16 mouse cellular contexts compared by ENCODE assay signal in the genomic region with DNA sequence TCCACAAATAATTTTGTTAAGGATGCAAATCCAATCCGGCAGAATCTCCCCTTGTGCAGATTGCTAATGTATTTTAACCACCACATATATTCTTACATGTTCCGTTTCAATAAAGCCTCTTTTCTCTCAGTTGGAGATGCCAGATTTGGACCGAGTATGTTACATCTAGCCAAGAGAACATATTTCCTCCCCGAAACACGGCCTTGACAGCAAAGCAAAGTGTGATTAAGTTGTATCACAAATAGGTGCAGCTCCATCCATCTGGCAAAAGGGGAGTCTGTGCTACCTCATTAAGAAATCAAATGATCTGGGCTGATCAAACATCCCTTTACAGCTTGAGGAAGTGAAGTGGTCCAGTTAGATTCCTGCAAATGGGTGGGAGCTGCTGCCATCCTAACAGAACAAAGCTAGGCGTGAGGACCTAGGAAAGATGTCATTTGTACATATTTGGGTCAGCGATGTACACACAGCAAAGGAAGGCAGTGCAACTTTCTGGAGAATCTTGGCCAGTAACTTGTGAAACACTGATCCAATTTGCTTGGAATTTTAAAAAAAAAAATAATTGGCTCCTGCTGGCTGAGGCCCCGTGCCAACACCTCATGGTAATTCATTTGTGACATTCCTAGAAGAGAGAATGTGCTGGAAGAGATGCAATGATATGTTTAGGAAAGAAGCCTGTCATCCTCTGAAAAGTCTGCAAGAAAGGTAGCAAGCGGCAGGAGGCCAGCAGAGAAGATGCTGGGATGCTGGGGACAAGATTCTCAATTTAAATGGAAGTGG.
A peak's percentile ranks its signal among the peaks of the same experiment; 100 is the strongest.
DNase-seq lines count a peak whose midpoint lies in the region; TF ChIP-seq lines count a peak whose summit lies in the region.
"Had no signal": no experiment of that assay in that cellular context is flagged by ENCODE, and none has a peak within 500 bp of the region (broad histone marks: within the 10 kb centered on the region; RNA-seq: fewer than 3 reads in every experiment).

No protein-coding gene starts in this region.

- no peak overlapping the region for H3K4me3 ChIP-seq in cerebellum, adult 2 months (replicated peaks; ENCODE audit: insufficient read depth, low read depth, low read length)
- no peak overlapping the region for H3K4me3 ChIP-seq in heart, embryonic 10.5 days
- H3K4me3 ChIP-seq: heart, embryonic 13.5 days; hindbrain, embryonic 12.5 days; intestine, embryonic 15.5 days; limb, embryonic 10.5 days; liver, embryonic 13.5 days had no signal

- no peaks in the 10 kb centered on the region; the same call in 1 of the 2 replicates for H3K27me3 ChIP-seq in cerebellum, adult 2 months (ENCODE audit: control insufficient read depth, insufficient read depth, low read length)
- H3K27me3 ChIP-seq in heart, embryonic 10.5 days (ENCODE audit: insufficient read depth, poor library complexity, severe bottlenecking), result no peaks in the 10 kb centered on the region
- H3K27me3 ChIP-seq: heart, embryonic 13.5 days; hindbrain, embryonic 12.5 days; intestine, embryonic 15.5 days; liver, embryonic 13.5 days had no signal

- no peaks in the 10 kb centered on the region for H3K36me3 ChIP-seq in heart, embryonic 10.5 days
- H3K36me3 ChIP-seq: heart, embryonic 13.5 days; hindbrain, embryonic 12.5 days; intestine, embryonic 15.5 days; limb, embryonic 10.5 days; liver, embryonic 13.5 days had no signal

- H3K4me1 ChIP-seq in cerebellum, adult 2 months (ENCODE audit: control insufficient read depth, insufficient read depth, low read length), result no peaks in the 10 kb centered on the region; the same call in 1 of the 2 replicates
- H3K4me1 ChIP-seq in heart, embryonic 10.5 days, result 0 out of 2 replicates have a peak, but pooled peaks cover 2% of the 10 kb centered on the region
- H3K4me1 ChIP-seq: heart, embryonic 13.5 days; intestine, embryonic 15.5 days; limb, embryonic 10.5 days; liver, embryonic 13.5 days had no signal

- TF ChIP-seq POLR2A in cerebellum, adult 2 months (IDR thresholded peaks at IDR 0.05; ENCODE audit: borderline replicate concordance, insufficient read depth, low read length), result no peak

- peak; percentile 29 to 38 for DNase-seq in cerebellum, postnatal 10 days
- DNase-seq in cerebellum, adult 2 months, result no peak
- peak; percentile 17 for DNase-seq in heart, embryonic 10.5 days (ENCODE audit: low spot score)
- DNase-seq in heart, postnatal 14 days, result no peak
- DNase-seq in right cerebral cortex, postnatal 10 days (ENCODE audit: low spot score in 2 of 2), result peak; percentile 64 to 78
- DNase-seq in right cerebral cortex, adult 2 months (ENCODE audit: low spot score in 2 of 2), result no peak
- DNase-seq in telencephalon, adult 2 months (ENCODE audit: low read depth, low spot score), result peak; percentile 55
- no peak for DNase-seq in ovary, adult 18-20 months (ENCODE audit: low spot score)
- DNase-seq: adrenal gland, postnatal 25 days; gastrocnemius, postnatal 14 days; liver, embryonic 13.5 days; thymus, postnatal 25 days had no signal

- TF ChIP-seq CTCF in cerebellum, adult 2 months (IDR thresholded peaks at IDR 0.05; ENCODE audit: borderline replicate concordance, insufficient read depth, low read depth, low read length), result no peak

- intact Hi-C loops in heart, postnatal 14 days (cut with DNase I), result no loop called here

- no peak overlapping the region for H3K27ac ChIP-seq in cerebellum, adult 2 months (ENCODE audit: insufficient read depth, low read length)
- no peak overlapping the region for H3K27ac ChIP-seq in heart, embryonic 10.5 days
- H3K27ac ChIP-seq: heart, embryonic 13.5 days; hindbrain, embryonic 12.5 days; intestine, embryonic 15.5 days; limb, embryonic 10.5 days; liver, embryonic 13.5 days had no signal

- no peaks in the 10 kb centered on the region for H3K9me3 ChIP-seq in heart, embryonic 10.5 days
- H3K9me3 ChIP-seq: heart, embryonic 13.5 days; hindbrain, embryonic 12.5 days; intestine, embryonic 15.5 days; limb, embryonic 10.5 days; liver, embryonic 13.5 days had no signal

- WGBS in cerebellum, adult 2 months, result 42% methylated on average over 9 of the region's 9 CpGs
- WGBS in heart, embryonic 10.5 days, result 81% methylated on average over 9 of the region's 9 CpGs

Comparison
In these comparisons a context has a peak if more than half of its experiments do, and no peak if none do; other contexts are left out.
1. DNase-seq: peak in cerebellum, postnatal 10 days (2 of 2), heart, embryonic 10.5 days (single experiment), right cerebral cortex, postnatal 10 days (2 of 2) and telencephalon, adult 2 months (single experiment); none in cerebellum, adult 2 months (0 of 2), heart, postnatal 14 days (0 of 2), right cerebral cortex, adult 2 months (0 of 2) and ovary, adult 18-20 months (single experiment).